Mouse (Mus musculus): ENCODE data around the gene Blvra.

Gene Blvra

DNA sequence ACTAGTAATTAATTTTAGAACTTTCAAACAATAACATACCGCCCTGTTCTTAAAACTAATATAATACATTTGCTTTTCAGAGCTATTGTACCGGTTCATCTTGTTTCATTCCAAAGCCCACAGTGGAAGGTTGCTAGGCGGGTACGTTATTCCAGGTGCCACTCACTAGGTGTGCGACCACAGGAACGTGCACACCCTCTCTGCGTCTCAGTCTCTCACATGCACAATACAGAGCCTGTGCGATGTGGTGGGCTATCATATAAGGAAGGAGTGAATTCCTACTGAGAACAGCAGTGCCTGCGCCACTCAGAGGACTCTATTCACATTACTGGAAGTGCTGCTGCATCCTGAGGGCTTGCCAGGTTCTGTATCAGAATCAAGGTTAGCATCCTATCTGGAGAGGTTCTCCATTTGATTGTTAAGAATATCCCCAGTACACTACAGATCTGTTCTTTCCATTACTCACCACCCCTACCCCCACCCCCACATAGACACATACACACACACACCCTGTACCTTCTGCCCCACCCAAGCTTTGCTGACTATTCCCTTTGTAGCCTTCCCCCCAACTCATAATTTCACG, 67.5 kb downstream of the Blvra start:
- DNase-seq: no peak

- DNase-seq: no peak
These were observed 68.0 kb downstream of the Blvra start for GRCm38 (mm10) chr2:127138449-127138848.

GRCm38 (mm10) chr2:127139094-127139493, 68.6 kb downstream of the Blvra start:
- no peak for DNase-seq

DNA sequence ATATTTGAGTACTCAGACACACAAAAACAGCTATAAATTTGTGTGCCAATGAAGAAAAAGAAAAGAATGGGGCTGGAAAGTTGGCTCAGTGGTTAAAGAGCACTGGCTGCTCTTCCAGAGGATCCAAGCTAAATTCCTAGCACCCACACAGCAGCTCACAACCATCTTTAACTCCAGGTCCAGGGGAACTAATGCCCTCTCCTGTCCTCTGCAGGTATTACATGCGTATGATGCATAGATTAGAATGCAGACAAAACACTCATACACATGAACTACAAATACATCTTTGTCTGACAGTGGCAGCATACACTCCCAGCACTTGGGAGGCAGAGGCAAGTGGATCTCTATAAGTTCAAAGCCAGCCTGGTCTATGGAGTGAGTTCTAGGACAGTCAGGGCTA, 69.1 kb downstream of the Blvra start:
- DNase-seq: no peak

- no peak for DNase-seq
These were observed 69.5 kb downstream of the Blvra start for GRCm38 (mm10) chr2:127140011-127140410.

GRCm38 (mm10) chr2:127142031-127142430, 71.6 kb downstream of the Blvra start:
- no peak for DNase-seq

DNA sequence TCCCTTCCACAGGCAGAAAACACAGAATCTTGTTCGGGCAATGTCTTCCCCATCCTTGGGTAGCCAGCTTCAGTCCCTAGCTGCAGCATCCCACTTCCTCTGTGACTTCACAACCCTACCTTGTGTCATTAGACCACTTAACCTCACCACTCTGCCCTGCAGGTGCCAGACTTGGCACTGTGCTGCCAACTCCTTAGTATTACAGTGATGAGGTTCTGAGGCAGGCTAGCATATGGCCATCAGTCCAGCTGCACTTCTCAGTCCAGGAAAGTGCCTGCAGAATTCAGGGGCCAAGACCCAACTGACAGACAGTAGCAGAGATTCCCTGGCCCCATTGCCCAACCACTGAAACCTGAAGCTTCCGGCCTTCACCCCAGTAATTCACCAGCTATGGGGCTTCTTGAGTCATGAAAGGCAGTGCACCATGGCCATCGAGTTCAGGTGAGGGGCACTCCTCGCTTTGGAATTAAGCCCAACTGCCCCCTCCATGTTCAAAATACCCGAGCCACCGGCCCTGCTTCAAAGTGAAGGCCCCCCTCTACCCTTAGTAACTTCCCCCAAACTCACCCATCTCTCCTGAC, 72.2 kb downstream of the Blvra start:
- DNase-seq: no peak

DNA sequence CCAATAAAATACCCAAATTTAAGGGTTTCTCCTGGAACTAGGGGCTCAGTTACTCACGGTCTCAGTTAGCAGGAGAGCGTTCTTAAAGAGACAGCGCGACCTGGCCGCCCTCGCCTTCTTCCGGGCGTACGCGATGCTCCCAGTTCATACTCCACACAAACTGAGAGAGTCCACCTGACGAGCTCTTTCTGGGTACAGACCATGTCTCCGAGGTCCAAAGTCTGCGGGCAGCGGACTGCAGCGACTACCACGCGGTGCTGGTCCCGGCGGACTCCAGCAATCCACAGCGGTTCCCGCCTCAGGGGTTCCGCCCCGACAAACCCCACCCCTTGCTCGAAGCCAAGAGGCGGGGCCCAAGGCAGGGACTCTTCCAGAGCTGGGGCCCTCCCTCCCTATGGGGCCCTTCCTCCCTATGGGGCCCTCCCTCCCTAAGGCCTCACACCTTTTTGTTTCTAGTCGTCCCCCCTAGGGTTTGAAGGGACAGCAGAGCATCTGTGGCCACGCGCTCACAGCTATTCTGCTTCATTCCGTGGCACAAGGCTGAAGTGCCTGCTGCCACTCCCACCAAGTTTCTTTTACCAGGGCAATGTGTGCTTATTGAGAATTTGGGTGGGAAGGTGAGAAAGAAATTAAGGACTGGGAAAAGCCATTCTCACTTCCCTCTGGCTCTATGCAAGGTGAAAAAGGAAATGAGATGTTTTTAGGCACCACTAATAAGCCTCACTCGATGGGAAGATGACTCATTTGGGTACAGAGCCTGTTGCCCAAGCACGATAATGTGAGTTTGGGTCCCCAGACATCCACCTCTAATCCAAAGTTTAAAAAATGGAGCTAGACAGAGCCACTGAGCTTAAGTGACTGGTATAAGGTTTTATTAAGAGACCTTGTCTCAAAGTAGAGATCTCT, 72.9 kb downstream of the Blvra start, which contains the start of gene Itpripl1:
Gene Itpripl1 (minus strand): TSS at position 285 of the 906 bp plus-strand sequence.
- DNase-seq: no peak

GRCm38 (mm10) chr2:127145699-127146098, 75.2 kb downstream of the Blvra start:
- DNase-seq: no peak
